Mouse (Mus musculus): ENCODE data around the gene Pkig.
"Not testable (repeated sequence)": the region's sequence is repeated elsewhere in the genome, so short reads cannot be mapped to it uniquely, and the experiment has no call there.

The Pkig gene

DNA sequence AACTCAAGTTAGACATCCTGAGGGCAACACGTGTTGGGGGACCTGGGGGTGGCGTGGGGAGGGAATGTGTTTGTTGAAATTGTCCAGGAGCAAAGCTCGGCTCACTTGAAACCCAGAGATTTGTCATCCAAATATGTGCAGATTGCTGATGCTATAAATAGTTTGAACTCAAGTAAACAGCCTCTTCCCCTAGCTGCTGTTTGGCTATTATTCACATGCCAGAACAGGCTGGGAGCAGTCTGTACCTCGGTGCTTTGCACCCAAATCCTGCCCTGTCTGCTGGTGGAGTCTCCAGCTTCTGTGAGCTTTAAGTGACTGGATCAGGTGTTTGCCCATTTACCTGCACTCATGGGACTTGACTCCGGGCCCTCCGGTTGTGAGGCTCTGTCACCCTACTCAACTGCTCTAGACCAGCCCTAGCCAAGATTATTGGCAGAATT is 27.6 kb downstream of the Pkig start:
- no peak for DNase-seq

- no peak for DNase-seq
Observed at GRCm38 (mm10) chr2:163686233-163686632, 28.0 kb downstream of the Pkig start.

GRCm38 (mm10) chr2:163686886-163687285 is 28.7 kb downstream of the Pkig start:
- no peak for DNase-seq

DNA sequence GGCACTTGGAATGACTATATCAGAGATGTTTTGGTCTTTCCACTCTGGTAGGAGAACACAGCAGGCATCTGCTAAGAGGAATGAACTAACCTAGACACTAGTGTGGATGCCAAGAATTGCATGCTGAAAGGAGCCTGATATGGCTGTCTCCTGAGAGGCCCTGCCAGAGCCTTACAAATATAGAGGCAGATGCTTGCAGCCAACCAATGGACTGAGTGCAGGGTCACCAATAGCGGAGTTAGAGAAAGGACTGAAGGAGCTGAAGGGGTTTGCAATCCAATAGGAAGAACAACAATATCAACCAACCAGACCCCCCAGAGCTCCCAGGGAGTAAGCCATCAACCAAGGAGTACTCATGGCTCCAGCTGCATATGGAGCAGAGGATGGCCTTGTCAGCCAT is 30.2 kb downstream of the Pkig start:
- not testable (repeated sequence) for DNase-seq

DNA sequence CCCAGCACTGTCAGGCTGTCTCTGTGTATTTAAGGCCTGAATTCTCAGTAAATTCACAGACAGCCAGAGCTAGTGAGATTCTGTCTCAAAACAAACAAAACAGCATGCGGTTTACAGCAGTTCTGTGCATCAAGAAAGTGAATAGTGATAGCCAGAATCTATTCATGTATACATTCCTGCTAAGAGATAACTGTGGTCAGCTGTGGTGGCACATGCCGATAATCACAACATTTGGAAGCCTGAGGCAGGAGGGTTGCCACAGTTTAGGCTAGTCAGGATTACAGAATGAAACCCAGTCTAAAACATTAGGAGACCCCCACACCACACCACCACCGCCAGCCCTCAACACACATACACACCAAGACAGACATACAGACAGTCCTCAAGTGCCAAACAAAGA is 31.6 kb downstream of the Pkig start:
- no peak for DNase-seq

GRCm38 (mm10) chr2:163690409-163691304 is 32.5 kb downstream of the Pkig start:
- DNase-seq = no peak

- no peak for DNase-seq
Observed at GRCm38 (mm10) chr2:163691846-163692605, 33.8 kb downstream of the Pkig start.

DNA sequence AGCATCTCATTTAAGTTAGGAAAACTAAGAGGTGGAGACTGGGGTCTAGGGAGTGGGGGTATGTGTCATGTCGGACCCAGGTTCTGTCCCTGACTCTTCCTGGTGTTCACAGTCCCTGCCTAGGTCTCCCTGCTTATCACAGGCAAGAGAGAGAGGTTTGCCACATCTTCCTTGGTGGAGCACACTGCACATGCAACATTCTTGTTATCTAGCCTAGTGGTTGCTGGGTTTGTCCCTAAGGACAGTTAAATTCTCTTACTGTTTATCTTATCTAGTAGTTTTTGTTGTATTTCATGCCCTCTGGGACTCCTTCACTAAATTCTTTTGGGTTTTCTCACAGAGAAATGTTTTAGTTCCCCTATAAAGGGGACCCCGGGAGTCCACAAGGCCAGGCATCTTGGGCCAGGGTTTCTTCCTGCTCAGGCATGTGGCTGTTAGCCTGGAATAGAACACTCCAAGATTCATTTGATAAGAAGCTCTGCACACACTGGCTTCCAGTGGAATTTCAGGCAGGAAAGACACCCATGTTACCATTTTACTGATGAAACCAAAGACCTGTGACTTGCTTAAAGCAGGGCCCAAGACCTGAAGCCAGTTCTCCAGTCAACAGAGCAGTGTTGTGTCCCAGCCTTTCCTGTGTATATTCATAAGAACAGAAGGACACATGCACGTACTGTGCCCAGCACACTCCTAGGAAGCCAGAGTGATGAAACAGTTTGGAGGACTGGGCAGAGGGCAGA is 34.9 kb downstream of the Pkig start:
- DNase-seq = no peak

DNA sequence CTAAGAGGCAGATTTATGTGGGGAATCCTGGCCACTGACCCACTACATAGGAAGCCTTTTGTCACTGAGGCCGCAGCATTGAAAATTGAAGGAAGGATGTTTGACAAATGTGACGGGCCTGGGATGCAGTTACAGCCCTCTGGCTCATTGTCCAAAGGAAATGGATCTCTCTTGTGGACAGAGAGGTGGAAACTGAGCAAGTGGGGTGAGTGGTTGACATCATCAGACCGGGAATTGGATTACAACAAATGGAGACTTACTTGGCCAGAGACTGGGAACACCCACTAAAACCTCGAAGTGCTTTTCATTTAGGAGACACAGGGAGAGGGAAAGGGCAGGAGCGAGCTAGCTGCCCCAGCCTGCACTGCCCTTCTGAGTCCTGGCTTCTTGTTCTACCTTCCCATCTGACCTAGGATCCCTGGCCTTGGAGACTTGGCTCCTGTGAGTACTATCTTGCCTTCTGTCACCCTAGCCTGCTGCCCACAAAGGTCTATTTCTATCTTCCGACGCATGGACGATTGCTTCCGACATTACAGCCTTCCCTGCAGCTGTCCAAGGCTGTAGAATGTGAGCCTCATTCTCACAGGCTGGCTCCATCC is 35.6 kb downstream of the Pkig start:
- no peak for DNase-seq

DNA sequence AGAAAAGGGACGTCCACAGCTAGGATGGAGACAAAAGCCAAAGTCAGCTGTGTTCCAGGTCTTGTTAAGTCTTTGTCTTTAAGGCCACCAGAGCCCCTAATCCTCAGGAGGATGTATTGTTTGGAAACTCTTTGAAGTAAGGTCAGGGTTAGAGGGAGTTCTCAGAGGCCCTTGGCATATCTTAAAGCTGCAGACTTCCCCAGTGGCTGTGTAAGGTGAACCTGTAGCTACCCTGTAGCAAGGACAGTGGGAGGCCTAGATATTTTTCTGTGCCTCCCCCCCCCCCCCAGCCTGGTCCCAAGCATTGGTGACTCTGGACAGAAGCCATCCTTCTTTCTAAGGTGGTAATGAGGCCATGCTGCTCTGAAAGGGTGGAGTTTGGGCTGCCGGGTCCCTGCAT is 38.6 kb downstream of the Pkig start:
- DNase-seq = no peak

GRCm38 (mm10) chr2:163697764-163698480 is 39.7 kb downstream of the Pkig start:
- DNase-seq = peak; percentile 45

- no peak for DNase-seq
Observed at GRCm38 (mm10) chr2:163699078-163699780, 41.0 kb downstream of the Pkig start.

DNA sequence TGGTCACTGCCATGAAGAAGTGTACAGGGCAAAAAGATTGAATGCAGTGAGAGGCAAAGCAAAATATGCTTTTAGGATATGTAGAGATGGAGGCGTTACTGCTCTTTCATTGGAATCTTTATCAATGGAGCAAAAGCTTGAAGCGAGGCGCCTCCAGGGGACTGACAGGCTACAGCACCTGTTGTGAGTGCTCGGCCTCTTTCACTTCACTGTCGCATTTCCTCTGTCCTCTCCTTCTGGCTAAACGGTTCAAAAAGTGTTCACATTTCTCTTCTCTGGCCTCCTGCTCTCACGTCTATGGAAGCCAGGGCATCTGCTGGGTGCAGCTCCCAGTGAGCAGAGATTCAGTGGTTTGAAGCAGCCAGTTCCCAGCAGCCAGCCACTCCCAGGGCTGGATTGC is 44.2 kb downstream of the Pkig start:
- DNase-seq = no peak

- no peak for DNase-seq
Observed at GRCm38 (mm10) chr2:163702921-163703320, 44.7 kb downstream of the Pkig start.

DNA sequence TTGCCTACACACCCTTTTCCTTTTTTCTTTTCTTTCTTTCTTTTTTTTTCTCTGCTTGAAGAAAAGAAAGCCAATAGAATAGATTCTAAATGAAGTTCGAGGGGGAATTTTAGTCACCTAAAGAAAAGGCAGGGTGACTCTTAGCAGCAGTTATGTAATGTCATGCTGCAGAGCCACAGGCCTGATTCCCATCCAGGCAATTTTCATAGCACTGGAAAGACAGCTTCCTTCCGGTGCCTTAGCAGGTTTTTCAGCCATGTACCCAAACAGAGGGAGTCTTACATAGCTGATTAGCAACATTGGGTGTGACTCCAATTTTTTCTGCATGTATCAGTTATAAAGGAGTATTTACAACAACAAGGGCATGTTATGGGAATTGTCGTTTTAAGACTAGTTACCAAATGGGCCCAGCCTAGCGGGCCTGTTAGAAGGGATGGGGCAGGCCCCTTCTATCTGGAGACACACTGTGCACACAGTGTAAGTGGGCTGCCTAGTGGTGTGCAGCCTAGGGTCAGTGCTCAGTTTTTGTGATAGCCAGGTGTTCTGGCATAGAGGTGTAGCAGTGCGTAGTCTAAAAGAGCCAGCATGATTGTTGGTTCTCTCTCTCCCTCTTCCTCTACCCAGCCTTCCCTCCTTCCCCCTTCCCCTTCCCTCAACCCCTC is 45.5 kb downstream of the Pkig start:
- DNase-seq = no peak

GRCm38 (mm10) chr2:163708321-163708720 is 50.1 kb downstream of the Pkig start:
- DNase-seq = no peak

DNA sequence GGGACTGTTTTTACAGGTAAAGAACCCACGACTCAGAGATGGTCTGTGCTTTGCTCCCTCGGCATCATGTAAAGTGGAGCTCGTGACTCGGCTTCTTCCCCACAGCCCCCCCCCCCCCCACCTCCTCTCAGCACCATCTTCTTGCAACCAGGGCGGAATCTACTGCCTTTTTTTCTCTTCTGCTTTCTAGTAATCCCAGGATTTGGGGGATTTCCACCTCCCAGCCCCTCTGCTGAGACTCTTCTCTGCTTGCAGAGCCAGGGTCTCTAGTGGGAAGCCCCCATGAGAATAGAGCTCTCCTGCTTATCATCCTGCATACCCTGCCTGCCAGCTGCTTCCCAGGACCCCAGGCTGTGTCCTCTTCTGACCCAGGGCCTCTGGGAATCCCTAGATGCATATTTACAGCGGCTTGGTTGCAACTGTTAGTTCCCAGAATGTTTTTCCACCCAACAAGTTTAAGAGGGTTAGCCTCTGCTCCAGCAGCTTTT is 50.6 kb downstream of the Pkig start:
- no peak for DNase-seq

GRCm38 (mm10) chr2:163710000-163710399 is 51.8 kb downstream of the Pkig start:
- DNase-seq = peak; percentile 36

- DNase-seq = peak; percentile 40
Observed at GRCm38 (mm10) chr2:163710606-163711159, 52.5 kb downstream of the Pkig start.

GRCm38 (mm10) chr2:163711368-163711868 is 53.2 kb downstream of the Pkig start:
- no peak for DNase-seq

All from thymus, postnatal 25 days (tissue).